Mouse (Mus musculus) embryonic facial prominence, embryonic 11.5 days (tissue): Measurements from ENCODE around the gene Mrgprd. TPM values are rescaled to one million over a fixed set of nuclear protein-coding genes. Genes with fewer than 3 reads are reported as not detected.

Experiments
- ATAC-seq: fragments of 200-750 bp; cut with Nextera tagmentation; replicated peaks from 2 replicates; pipeline ENCODE4 v1.8.0; 2017; ENCODE audit warnings: low read depth; ENCODE audit not compliant: insufficient number of reproducible peaks, low FRiP score, low TSS enrichment
- DNase-seq: peaks from one replicate; pipeline ENCODE4 v3.0.0-alpha.2; 2015; ENCODE audit warnings: low spot score
- H3K27ac ChIP-seq: fragments of 300-500 bp; sonication (generic); replicated peaks from 2 replicates; pipeline ENCODE4 v1.5.1; 2014; ENCODE audit warnings: mild to moderate bottlenecking, low read depth, low read length, control low read depth
- H3K27me3 ChIP-seq: fragments of 300-500 bp; sonication (generic); 2 replicates; pipeline ENCODE4 v1.6.1; 2014; ENCODE audit warnings: mild to moderate bottlenecking, low read length, moderate library complexity, mixed read lengths; ENCODE audit not compliant: control insufficient read depth, insufficient read depth
- H3K36me3 ChIP-seq: fragments of 300-500 bp; sonication (generic); replicated peaks from 2 replicates; pipeline ENCODE4 v1.6.1; 2014; ENCODE audit warnings: low read depth, mild to moderate bottlenecking, low read length, moderate library complexity, mixed read lengths; ENCODE audit not compliant: control insufficient read depth, insufficient read depth
- H3K4me1 ChIP-seq: fragments of 300-500 bp; sonication (generic); 2 replicates; pipeline ENCODE4 v1.6.1; 2014; ENCODE audit warnings: low read length, mixed read lengths; ENCODE audit not compliant: control insufficient read depth, insufficient read depth
- H3K4me2 ChIP-seq: fragments of 300-500 bp; sonication (generic); 2 replicates; pipeline ENCODE4 v1.6.1; 2014; ENCODE audit warnings: low read depth, mild to moderate bottlenecking, control low read depth, low read length, moderate library complexity
- H3K4me3 ChIP-seq: fragments of 300-500 bp; sonication (generic); 2 replicates; pipeline ENCODE4 v1.5.1; 2014; ENCODE audit warnings: low read depth, low read length, control low read depth
- H3K9ac ChIP-seq: fragments of 300-500 bp; sonication (generic); replicated peaks from 2 replicates; pipeline ENCODE4 v1.6.1; 2014; ENCODE audit warnings: mild to moderate bottlenecking, control low read depth, low read length
- H3K9me3 ChIP-seq: fragments of 300-500 bp; sonication (generic); replicated peaks from 2 replicates; pipeline ENCODE4 v1.6.1; 2016; ENCODE audit warnings: mild to moderate bottlenecking, low read length, inconsistent platforms, mixed read lengths; ENCODE audit not compliant: control insufficient read depth
- WGBS: fragments of 180-500 bp; shearing (Covaris S2); extraction: QIAGEN DNeasy Blood & Tissue Kit; methylation state at CpG from one replicate; pipeline ENCODE4 v1.1.7; 2014; 5-methylcytosine and 5-hydroxymethylcytosine counted together
- polyA plus RNA-seq: library from polyadenylated mRNA; unstranded; fragments of >200 nt; fragmentation: Nextera tagmentation; extraction: Ambion mirVana; gene quantifications from 2 replicates; pipeline ENCODE4 v1.2.1, GENCODE M21; 2014

Gene Mrgprd
- polyA plus RNA-seq, 1 experiment from 2014 or later = not detected

GRCm38 (mm10) chr7:145299562-145300320 lies 14.9 kb upstream of the Mrgprd start:
- Histone ChIP-seq H3K36me3 (no peaks in the 10 kb centered on the region), H3K4me2 (no peak overlapping the region)

DNA sequence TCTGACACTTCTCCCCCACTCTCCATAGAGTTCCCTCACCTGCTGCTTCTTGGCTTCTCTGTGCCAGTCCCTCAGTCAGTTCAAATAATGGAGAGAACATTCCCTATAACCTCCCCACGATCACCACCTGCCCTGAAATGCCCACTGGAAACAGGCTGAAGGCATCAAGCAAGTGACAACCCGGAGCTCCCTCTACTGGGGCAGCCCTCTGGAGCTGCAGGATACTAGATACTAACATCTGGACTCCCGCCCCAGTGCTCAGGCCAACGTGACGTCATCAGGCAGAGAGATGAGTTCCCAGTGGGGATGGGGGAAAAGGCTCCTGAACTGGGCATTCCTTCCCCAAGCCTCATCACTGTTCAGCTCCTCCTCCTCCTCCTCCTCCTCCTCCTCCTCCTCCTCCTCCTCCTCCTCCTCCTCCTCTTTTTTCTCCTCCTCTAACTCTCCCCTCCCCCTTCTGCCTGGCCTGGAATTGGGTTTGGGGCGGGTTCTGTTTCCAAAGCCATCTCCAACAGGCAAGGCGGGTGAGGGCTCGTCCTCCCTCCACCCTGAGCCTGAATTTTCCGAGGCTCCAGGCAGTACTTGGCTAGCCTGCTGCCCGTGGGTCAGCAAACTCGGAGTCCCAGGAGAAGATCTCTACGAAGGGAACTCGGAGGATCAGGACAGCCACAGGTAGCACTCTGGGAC lies 14.2 kb upstream of the Mrgprd start, which contains the start of gene Mrgprf:
Mrgprf (plus strand) TSS at position 508 of the 687 bp plus-strand sequence.
- Histone ChIP-seq H3K9me3 (no peaks in the 10 kb centered on the region), H3K36me3 (no peaks in the 10 kb centered on the region), H3K4me2 (no peak within 1 kb of the TSS), H3K4me3 (no peak within 1 kb of the TSS), H3K4me1 (no peaks in the 10 kb centered on the region), H3K9ac (no peak within 1 kb of the TSS), H3K27me3 (no peaks in the 10 kb centered on the region), H3K27ac (no peak within 1 kb of the TSS)
- 36% methylated on average over 12 of the region's 13 CpGs for whole genome bisulfite sequencing
- no peak for DNase-seq
- ATAC-seq = no peak

More at GRCm38 (mm10) chr7:145299562-145300320, 14.9 kb upstream of the Mrgprd start:
- H3K4me1 ChIP-seq = no peaks in the 10 kb centered on the region
- ATAC-seq (no peak), DNase-seq (no peak)
- no peak overlapping the region for H3K27ac ChIP-seq
- no peak overlapping the region for H3K4me3 ChIP-seq
- H3K9ac ChIP-seq = no peak overlapping the region
- WGBS = 64% methylated on average over 7 of the region's 7 CpGs
- no peaks in the 10 kb centered on the region for H3K9me3 ChIP-seq
- no peaks in the 10 kb centered on the region for H3K27me3 ChIP-seq

- Histone ChIP-seq H3K9me3 (no peaks in the 10 kb centered on the region), H3K4me2 (no peak overlapping the region)
These were observed 13.7 kb upstream of the Mrgprd start for GRCm38 (mm10) chr7:145301008-145301340.

DNA sequence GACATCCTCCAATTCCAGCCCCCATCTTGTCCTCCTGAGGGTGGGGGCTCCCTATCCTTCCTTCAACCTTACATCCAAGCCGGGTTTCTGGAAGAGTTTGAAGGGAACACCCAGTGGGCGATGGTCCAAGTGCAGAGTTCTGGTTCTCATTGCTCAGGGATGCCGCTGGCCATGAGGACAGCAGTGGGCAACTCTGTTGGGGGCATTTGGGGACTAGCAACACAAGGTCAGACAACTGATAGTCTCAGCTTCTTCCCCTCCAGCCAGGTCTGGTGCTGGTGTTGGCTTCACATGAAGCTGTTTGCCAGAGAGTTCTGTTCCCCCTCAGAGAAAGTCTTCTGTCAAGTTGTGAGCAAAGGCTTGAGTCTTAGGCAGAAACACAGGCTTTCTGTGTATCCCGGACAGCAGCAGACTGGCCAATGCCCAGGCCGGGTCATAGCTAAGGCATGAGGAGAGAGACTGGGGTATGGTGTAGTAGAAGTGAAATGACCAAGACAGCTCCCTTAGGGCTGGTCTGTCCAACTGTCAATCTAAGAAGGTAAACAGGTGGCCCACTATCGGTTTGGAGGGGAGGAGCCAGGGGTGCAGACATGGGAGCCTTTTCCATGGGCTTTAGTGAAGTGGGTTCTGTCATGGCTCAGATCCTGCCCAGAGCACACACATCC lies 13.2 kb upstream of the Mrgprd start:
- H3K9me3 ChIP-seq = no peaks in the 10 kb centered on the region
- no peaks in the 10 kb centered on the region for H3K36me3 ChIP-seq
- DNase-seq = no peak
- no peak overlapping the region for H3K4me3 ChIP-seq
- no peak overlapping the region for H3K9ac ChIP-seq
- H3K27me3 ChIP-seq = no peaks in the 10 kb centered on the region
- no peaks in the 10 kb centered on the region for H3K4me1 ChIP-seq
- 90% methylated on average over 6 of the region's 6 CpGs for WGBS
- H3K27ac ChIP-seq = no peak overlapping the region
- no peak for ATAC-seq
- no peak overlapping the region for H3K4me2 ChIP-seq

More at GRCm38 (mm10) chr7:145301008-145301340, 13.7 kb upstream of the Mrgprd start:
- Histone ChIP-seq H3K9ac (no peak overlapping the region), H3K4me1 (no peaks in the 10 kb centered on the region), H3K36me3 (no peaks in the 10 kb centered on the region), H3K27ac (no peak overlapping the region), H3K4me3 (no peak overlapping the region), H3K27me3 (no peaks in the 10 kb centered on the region)
- DNase-seq (no peak), ATAC-seq (no peak)

DNA sequence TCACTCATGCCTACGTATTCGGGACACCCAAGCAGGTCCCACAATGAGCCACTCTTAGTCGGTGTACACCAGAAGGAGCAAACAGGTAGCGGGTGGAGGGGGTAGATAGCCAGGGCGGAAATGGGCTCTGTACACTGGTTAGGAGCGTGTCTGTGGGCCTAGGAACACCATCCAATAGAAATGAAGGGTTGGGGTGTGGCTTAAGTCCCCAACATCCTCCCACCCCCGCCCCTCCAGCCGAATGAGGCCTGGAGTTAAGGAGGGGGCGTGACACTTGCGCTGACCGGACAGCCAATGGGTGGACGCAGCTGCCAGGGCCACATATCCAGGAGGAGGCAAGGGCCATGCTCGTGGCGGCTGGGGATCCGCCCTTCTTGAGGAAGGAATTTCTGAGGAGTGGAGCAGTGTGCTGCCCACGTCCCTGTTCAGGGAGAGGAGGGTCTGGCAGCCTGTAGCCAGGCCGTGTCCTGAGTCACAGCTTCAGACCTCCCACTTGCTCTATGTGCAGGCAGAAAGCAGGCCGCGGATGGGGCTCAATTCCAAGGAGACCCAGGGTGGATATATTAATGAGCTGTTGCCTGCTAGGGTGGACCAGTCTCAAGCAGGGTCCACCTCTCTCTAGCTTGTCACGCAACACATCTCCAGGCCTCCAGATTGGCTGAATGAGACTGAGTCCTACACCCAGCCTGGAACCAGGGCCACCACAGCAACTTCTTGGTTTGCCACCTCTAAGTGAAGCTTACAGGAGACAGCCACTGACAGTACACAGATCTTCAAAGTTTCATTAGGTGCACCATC lies 11.9 kb upstream of the Mrgprd start:
- peak overlapping the region; percentile 42 for H3K4me2 ChIP-seq
- peak overlapping the region; percentile 10; the same call in 1 of the 2 replicates for H3K4me3 ChIP-seq
- peak; percentile 90 for ATAC-seq
- 4% methylated on average over 20 of the region's 20 CpGs for WGBS
- H3K27me3 ChIP-seq = no peaks in the 10 kb centered on the region
- peak overlapping the region; percentile 32 for H3K9ac ChIP-seq
- no peaks in the 10 kb centered on the region for H3K4me1 ChIP-seq
- no peaks in the 10 kb centered on the region for H3K9me3 ChIP-seq
- H3K27ac ChIP-seq = no peak overlapping the region
- H3K36me3 ChIP-seq = no peaks in the 10 kb centered on the region
- peak; percentile 89 for DNase-seq

DNA sequence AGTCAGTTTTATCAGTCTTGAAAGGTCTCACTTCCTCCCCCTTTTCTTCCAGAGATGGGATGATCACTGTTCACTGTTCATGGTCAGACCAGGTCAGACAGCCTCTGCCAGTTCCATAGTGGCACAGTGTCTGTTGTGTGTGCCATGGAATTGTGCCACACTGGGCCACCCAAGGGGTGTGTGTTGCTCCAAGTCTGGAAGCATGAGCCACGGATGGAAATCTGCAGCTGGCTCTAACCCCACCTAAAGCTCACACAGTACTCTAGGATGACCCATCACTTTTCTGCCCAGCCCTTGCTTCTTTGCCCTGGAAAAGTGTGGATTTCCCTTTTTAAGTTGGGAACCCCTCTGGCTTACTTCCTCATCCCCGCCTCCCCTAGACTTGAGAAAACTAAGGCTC lies 10.5 kb upstream of the Mrgprd start:
- H3K9me3 ChIP-seq = no peaks in the 10 kb centered on the region
- WGBS = 79% methylated on average over 2 of the region's 2 CpGs
- H3K4me2 ChIP-seq = no peak overlapping the region
- H3K4me3 ChIP-seq = no peak overlapping the region
- ATAC-seq (no peak), DNase-seq (no peak)
- no peak overlapping the region for H3K9ac ChIP-seq
- H3K36me3 ChIP-seq = no peaks in the 10 kb centered on the region
- no peaks in the 10 kb centered on the region for H3K4me1 ChIP-seq
- no peaks in the 10 kb centered on the region for H3K27me3 ChIP-seq
- no peak overlapping the region for H3K27ac ChIP-seq

- ATAC-seq = no peak
- H3K4me1 ChIP-seq = no peaks in the 10 kb centered on the region
- H3K27ac ChIP-seq = no peak overlapping the region
- H3K9ac ChIP-seq = no peak overlapping the region; the same call in 1 of the 2 replicates
- H3K9me3 ChIP-seq = no peaks in the 10 kb centered on the region
- H3K4me3 ChIP-seq = no peak overlapping the region
- no peaks in the 10 kb centered on the region for H3K36me3 ChIP-seq
- DNase-seq = no peak
- H3K4me2 ChIP-seq = no peak overlapping the region
- no peaks in the 10 kb centered on the region for H3K27me3 ChIP-seq
- WGBS = 89% methylated on average over 10 of the region's 10 CpGs
These were observed 7.0 kb upstream of the Mrgprd start for GRCm38 (mm10) chr7:145307636-145308035.
